ENCODE assay signal across 26 mouse cellular contexts in the genomic region with DNA sequence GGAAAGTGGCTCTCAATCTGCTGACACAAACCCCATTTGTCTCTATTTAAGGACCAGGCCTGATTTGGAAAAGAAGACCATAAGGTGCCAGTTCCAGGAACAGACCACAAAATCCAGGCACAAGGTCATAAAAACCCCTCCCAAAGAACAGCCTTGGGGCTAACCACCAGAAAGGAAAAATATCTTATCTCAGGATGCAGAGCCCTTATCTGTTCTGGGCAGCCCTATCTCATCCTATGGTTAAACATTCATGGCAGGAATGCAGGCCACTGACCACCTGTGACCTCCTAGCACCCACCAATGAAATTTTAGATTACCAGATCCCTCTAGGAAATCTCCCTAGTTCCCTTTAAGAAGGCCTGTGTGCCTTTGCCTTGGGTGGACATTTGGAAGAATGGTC.
"Had no signal": no experiment of that assay in that cellular context is flagged by ENCODE, and none has a peak within 500 bp of the region (broad histone marks: within the 10 kb centered on the region; RNA-seq: fewer than 3 reads in every experiment).

No protein-coding gene starts in this region.

- H3K4me3 ChIP-seq: gastrocnemius, adult 2 months; heart, embryonic 10.5 days; heart, embryonic 12.5 days; hindbrain, embryonic 10.5 days; hindbrain, embryonic 12.5 days; intestine, embryonic 15.5 days; limb, embryonic 13.5 days; limb, embryonic 15.5 days; liver, embryonic 12.5 days had no signal

- H3K9ac ChIP-seq: heart, embryonic 12.5 days; hindbrain, embryonic 12.5 days; hindbrain, embryonic 14.5 days; intestine, embryonic 15.5 days; limb, embryonic 13.5 days; limb, embryonic 15.5 days; liver, embryonic 12.5 days; liver, embryonic 14.5 days had no signal

- DNase-seq: gastrocnemius, adult 2 months; gastrocnemius, postnatal 10 days; gastrocnemius, postnatal 25 days; heart, adult 18-20 months; heart, postnatal 10 days; heart, postnatal 4 days; kidney, adult 18-20 months; kidney, adult 8-10 months; kidney, postnatal 14 days; kidney, postnatal 36 days; layer of hippocampus, postnatal 36 days; left cerebral cortex, postnatal 4 days had no signal

- ATAC-seq: hindbrain, embryonic 16.5 days; inflammation-experienced regulatory T-cells, adult 6 months; intestine, embryonic 15.5 days; intestine, postnatal 0 days; liver, embryonic 12.5 days had no signal

- H3K36me3 ChIP-seq: heart, embryonic 10.5 days; heart, embryonic 12.5 days; hindbrain, embryonic 10.5 days; hindbrain, embryonic 12.5 days; intestine, embryonic 15.5 days; limb, embryonic 13.5 days; limb, embryonic 15.5 days; liver, embryonic 12.5 days had no signal

- H3K27me3 ChIP-seq: heart, embryonic 12.5 days; hindbrain, embryonic 12.5 days; intestine, embryonic 15.5 days; limb, embryonic 13.5 days; limb, embryonic 15.5 days; liver, embryonic 12.5 days had no signal

- H3K4me1 ChIP-seq: heart, embryonic 10.5 days; heart, embryonic 12.5 days; hindbrain, embryonic 10.5 days; hindbrain, embryonic 12.5 days; intestine, embryonic 15.5 days; limb, embryonic 13.5 days; limb, embryonic 15.5 days had no signal

- H3K4me2 ChIP-seq: heart, embryonic 12.5 days; hindbrain, embryonic 12.5 days; hindbrain, embryonic 14.5 days; intestine, embryonic 15.5 days; limb, embryonic 13.5 days; limb, embryonic 15.5 days; liver, embryonic 12.5 days had no signal

- H3K9me3 ChIP-seq: heart, embryonic 10.5 days; heart, embryonic 12.5 days; hindbrain, embryonic 10.5 days; hindbrain, embryonic 12.5 days; intestine, embryonic 15.5 days; limb, embryonic 13.5 days; limb, embryonic 15.5 days; liver, embryonic 12.5 days had no signal

- H3K27ac ChIP-seq: gastrocnemius, adult 2 months; heart, embryonic 10.5 days; hindbrain, embryonic 10.5 days; hindbrain, embryonic 12.5 days; hindbrain, embryonic 14.5 days; intestine, embryonic 15.5 days; kidney, postnatal 0 days; limb, embryonic 13.5 days; limb, embryonic 15.5 days; liver, embryonic 12.5 days; liver, embryonic 14.5 days had no signal
